Mouse (Mus musculus): ENCODE data around the gene Rassf4.

Gene Rassf4

GRCm38 (mm10) chr6:116673471-116674282 is at the start of gene Rassf4:
TSS of gene Rassf4 (minus strand) at chr6:116673952.
- peak; percentile 71 for DNase-seq (ENCODE audit: low spot score)

- no peak for DNase-seq (ENCODE audit: low spot score)
These were observed 45.2 kb upstream of the Rassf4 start for GRCm38 (mm10) chr6:116718920-116719319.

GRCm38 (mm10) chr6:116718361-116718760 is 44.6 kb upstream of the Rassf4 start:
- DNase-seq (ENCODE audit: low spot score): no peak

- no peak for DNase-seq (ENCODE audit: low spot score)
These were observed 44.1 kb upstream of the Rassf4 start for GRCm38 (mm10) chr6:116717851-116718250.

- no peak for DNase-seq (ENCODE audit: low spot score)
These were observed 42.9 kb upstream of the Rassf4 start, which contains the start of gene Tmem72 for GRCm38 (mm10) chr6:116716666-116717065. TSS of gene Tmem72 (minus strand) at chr6:116716913.

GRCm38 (mm10) chr6:116715166-116715565 is 41.4 kb upstream of the Rassf4 start:
- DNase-seq (ENCODE audit: low spot score): no peak

- no peak for DNase-seq (ENCODE audit: low spot score)
These were observed 40.8 kb upstream of the Rassf4 start for GRCm38 (mm10) chr6:116714576-116714975.

- DNase-seq (ENCODE audit: low spot score): no peak
These were observed 40.2 kb upstream of the Rassf4 start for GRCm38 (mm10) chr6:116713966-116714365.

GRCm38 (mm10) chr6:116712503-116712902 is 38.8 kb upstream of the Rassf4 start:
- no peak for DNase-seq (ENCODE audit: low spot score)

GRCm38 (mm10) chr6:116712062-116712461 is 38.3 kb upstream of the Rassf4 start:
- no peak for DNase-seq (ENCODE audit: low spot score)

- no peak for DNase-seq (ENCODE audit: low spot score)
These were observed 30.6 kb upstream of the Rassf4 start for GRCm38 (mm10) chr6:116704320-116704719.

- no peak for DNase-seq (ENCODE audit: low spot score)
These were observed 27.1 kb upstream of the Rassf4 start for GRCm38 (mm10) chr6:116700821-116701220.

- DNase-seq (ENCODE audit: low spot score): no peak
These were observed 24.2 kb upstream of the Rassf4 start for GRCm38 (mm10) chr6:116697896-116698425.

- no peak for DNase-seq (ENCODE audit: low spot score)
These were observed 23.7 kb upstream of the Rassf4 start for GRCm38 (mm10) chr6:116697413-116697812.

GRCm38 (mm10) chr6:116694346-116694745 is 20.6 kb upstream of the Rassf4 start:
- DNase-seq (ENCODE audit: low spot score): no peak

GRCm38 (mm10) chr6:116693639-116694038 is 19.9 kb upstream of the Rassf4 start:
- DNase-seq (ENCODE audit: low spot score): no peak

- DNase-seq (ENCODE audit: low spot score): no peak
These were observed 8.6 kb upstream of the Rassf4 start for GRCm38 (mm10) chr6:116682317-116682716.

- DNase-seq (ENCODE audit: low spot score): no peak
These were observed 6.0 kb upstream of the Rassf4 start for GRCm38 (mm10) chr6:116679563-116680288.

- DNase-seq (ENCODE audit: low spot score): no peak
These were observed 3.6 kb upstream of the Rassf4 start for GRCm38 (mm10) chr6:116677321-116677720.

- no peak for DNase-seq (ENCODE audit: low spot score)
These were observed 2.7 kb upstream of the Rassf4 start for GRCm38 (mm10) chr6:116676355-116676913.

GRCm38 (mm10) chr6:116674283-116674886 is 633 bp upstream of the Rassf4 start:
- DNase-seq (ENCODE audit: low spot score): no peak

GRCm38 (mm10) chr6:116672349-116672748 is 1.4 kb downstream of the Rassf4 start:
- no peak for DNase-seq (ENCODE audit: low spot score)
